Mouse (Mus musculus): Measurements from ENCODE around the gene Macf1.

DNA sequence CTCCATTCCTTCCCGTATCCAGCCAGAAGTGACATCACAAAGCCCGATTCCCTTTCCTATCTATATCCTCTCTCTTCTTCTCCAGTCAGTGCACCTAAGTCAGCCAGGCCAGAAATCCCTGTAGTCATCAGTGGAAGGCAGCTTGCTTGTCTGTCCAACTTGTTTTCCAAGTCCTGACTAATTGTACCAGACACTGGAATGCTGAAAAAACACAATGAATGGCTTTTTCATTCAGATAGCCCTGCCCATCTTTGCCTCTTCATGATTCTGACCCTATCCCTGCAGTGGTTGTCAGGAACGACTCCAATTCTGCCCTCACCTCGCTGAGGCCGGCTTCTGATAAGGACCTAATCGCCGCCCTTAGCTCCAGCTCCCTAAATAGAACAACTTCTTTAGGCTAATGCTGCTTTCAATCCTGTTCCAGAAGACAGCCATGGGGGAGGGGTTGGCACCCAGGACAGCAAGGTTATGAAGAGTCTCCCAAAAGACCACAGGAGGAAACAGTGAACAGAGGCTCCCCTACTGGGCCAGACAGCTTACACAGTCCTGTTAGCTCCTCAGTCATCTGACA is 118.8 kb downstream of the Macf1 start:
- TF ChIP-seq CTCF (IDR thresholded peaks at IDR 0.05; ENCODE audit: low read depth) (no peak), EP300 (optimal IDR thresholded peaks at IDR 0.05) (no peak)

Measured in stomach, postnatal 0 days (tissue).